Mouse (Mus musculus): ENCODE data around the gene Tbkbp1. TPM values are rescaled to one million over a fixed set of nuclear protein-coding genes. Genes with fewer than 3 reads are reported as not detected.
"Not testable (repeated sequence)": the region's sequence is repeated elsewhere in the genome, so short reads cannot be mapped to it uniquely, and the experiment has no call there.

Tbkbp1 gene
- 1 to 10 TPM; 5.2 to 6.5 TPM for total RNA-seq (2021)
- long read RNA-seq, experiment 1, partial matches to known transcripts = 1 of 1 reads
- long read RNA-seq, experiment 1, other reads (novel, unspliced or antisense) = 0 of 1 reads
- long read RNA-seq, experiment 2, partial matches to known transcripts = 5 of 9 reads
- long read RNA-seq, experiment 2, other reads (novel, unspliced or antisense) = 3 of 9 reads

DNA sequence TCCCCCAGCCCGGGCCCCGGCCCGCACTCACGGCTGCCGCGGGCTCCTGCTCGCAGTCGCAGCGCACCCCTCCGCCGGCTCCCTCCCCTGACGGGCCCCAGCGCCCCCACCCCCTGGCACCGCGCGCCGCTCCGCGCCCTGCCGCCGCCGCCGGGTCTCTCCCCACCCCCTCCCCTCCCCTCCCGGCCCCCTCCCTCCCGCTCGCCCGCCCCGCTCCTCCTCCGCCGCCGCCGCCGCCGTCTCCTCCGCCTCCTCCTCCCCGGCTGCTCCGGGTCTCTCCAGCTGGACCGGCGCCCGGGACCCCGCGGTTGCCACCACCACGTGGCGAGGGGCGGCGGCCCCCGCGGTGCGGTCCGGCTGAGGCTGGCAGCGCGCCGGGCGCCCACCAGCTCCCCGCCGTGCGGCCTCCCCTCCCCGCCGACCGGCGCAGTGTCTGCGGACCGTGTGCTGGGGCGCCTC lies at the start of gene Tbkbp1:
Gene Tbkbp1 (minus strand): TSS at position 153 of the 459 bp plus-strand sequence.
- intact Hi-C loops (cut with DNase I; ENCODE audit: low total_unique reads) = no loop called here
- DNase-seq = peak; percentile 53

DNA sequence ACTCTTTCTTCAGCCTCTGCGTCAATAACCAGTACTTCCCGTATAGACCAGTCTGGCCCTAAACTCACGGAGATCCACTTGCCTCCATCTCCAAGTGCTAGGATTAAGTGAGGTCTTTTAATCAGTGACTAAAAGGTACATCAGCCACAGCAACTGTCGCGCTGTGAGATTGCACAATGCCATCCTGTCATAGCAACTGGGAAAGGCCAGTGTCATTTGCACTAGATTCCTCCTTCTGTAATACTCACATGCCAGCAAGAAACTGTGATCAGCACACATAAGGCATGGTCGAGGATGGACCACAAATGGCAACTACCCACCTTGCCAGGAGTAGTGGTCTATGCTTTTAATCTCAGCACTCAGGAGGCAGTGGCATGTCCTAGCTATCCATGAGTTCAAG lies 48.2 kb upstream of the Tbkbp1 start:
- intact Hi-C loops (cut with DNase I; ENCODE audit: low total_unique reads) = no loop called here
- DNase-seq = no peak

DNA sequence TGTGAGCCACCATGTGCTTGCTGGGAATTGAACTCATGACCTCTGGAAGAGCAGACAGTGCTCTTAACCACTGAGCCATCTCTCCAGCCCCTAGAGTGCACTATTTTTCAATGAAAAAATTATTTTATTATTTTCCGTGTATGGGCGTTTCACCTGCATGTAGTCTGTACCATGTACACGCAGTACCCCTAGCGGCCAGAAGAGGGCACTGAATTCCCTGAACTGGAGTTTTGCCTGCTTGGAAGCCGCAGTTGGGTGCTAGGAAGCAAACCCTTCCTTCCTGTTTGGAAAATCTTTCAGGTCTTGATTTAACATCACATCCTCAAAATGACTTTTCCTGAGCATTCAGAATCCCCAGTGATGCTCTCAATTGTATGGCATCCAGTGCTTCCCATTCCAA lies 47.3 kb upstream of the Tbkbp1 start:
- DNase-seq = peak; percentile 27
- intact Hi-C loops (cut with DNase I; ENCODE audit: low total_unique reads) = no loop called here

DNA sequence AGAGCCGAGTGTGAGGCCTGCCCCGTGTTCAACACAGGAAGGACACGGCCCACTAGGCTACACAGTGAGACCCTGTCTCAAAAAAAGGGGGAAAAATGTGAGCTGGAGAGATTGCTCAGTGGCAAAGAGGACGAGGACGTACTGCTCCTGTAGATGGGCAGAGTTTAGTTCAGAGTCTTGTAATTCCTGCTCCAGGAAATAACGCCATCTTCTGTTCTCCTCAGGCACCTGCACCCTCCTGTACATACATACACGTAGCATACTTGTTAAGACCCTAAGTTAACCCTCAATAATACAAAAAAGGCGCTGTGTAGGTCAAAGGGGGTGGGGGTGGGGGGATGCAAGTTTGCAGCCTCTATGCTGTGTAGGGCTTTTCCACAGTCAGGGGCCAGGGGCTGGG lies 45.7 kb upstream of the Tbkbp1 start:
- DNase-seq = no peak
- intact Hi-C loops (cut with DNase I; ENCODE audit: low total_unique reads) = no loop called here

DNA sequence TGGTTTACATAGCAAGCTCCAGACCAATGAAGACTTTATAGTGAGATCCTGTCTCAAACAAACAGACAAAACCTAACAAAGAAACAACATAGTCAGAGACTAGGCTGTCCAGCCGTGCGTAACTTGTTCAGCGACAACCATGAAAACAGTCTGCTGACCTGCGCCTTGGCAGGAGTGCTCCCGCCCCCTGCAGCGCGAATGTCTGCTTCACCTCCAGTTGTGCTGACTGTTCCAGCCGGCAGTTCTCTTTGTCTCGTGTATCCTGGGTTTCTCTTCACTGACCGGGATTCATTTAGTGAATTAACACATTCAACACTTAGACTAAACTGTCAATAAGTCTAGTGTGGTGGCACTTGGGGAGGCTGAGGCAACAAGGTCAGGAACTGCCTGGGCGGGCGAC lies 45.2 kb upstream of the Tbkbp1 start:
- no peak for DNase-seq
- intact Hi-C loops (cut with DNase I; ENCODE audit: low total_unique reads) = no loop called here

DNA sequence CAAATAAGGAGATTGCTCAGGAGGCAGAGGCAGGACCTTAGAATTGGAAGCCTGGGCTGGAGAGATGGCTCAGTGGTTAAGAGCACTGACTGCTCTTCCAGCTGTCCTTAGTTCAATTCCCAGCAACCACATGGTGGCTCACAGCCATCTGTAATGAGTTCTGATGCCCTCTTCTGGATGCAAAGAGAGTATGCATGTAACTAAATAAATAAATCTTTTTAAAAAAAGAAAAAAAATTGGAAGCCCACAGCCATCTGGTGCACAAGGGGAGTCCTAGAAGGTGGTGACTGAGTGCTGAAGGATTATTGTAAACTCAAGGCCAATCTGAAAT lies 41.3 kb upstream of the Tbkbp1 start:
- DNase-seq = no peak
- intact Hi-C loops (cut with DNase I; ENCODE audit: low total_unique reads) = no loop called here

DNA sequence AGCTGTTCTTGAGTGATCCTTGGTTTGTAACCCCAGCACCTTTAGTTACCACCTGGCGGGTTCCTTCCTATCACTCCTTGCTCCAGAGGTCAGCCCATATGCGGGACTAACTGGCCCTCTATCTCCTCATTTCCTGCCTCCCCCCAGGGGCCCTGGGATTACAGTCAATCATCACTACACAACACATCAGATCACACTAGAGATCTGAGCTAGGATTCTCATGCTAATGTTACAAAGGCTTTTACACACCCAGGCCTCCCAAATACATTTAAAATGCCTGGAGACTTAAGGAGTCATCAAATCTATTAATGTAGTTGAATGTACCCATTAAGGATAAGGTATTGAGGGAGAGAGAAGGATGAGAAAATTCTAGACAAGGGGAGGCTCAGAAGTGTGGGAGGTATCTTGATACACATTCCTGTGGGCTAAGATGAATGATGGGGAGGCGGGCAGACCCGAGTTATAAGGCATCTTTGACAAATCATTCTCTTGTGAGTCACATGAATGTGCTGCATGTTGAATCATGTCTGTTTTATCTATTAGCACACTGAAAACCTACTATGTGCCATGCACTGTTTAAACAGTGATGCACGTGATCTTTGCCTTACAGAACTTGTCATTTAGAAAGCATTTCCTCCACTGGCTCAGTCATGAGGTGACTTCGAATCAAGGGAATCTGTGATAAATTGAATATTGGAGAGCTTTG lies 40.8 kb upstream of the Tbkbp1 start:
- DNase-seq = no peak
- intact Hi-C loops (cut with DNase I; ENCODE audit: low total_unique reads) = no loop called here

DNA sequence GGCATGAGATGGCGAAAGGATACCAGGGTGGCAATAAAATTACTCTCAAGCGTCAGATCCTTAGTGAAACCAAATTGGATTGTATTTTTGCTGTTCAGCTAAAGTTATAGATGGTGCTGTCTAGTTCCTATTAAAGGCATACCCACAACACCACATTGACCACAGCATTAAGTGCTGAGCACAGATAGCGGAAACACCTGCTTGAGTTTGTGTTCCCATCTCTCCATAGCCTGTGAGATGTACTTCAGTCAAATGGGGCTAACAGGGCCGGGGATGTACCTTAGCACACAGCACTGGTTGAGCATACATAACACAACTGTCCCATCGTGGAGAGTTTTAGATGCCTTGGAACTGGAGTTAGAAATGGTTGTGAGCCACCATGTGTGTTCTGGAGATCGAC lies 39.7 kb upstream of the Tbkbp1 start:
- DNase-seq = no peak
- intact Hi-C loops (cut with DNase I; ENCODE audit: low total_unique reads) = no loop called here

DNA sequence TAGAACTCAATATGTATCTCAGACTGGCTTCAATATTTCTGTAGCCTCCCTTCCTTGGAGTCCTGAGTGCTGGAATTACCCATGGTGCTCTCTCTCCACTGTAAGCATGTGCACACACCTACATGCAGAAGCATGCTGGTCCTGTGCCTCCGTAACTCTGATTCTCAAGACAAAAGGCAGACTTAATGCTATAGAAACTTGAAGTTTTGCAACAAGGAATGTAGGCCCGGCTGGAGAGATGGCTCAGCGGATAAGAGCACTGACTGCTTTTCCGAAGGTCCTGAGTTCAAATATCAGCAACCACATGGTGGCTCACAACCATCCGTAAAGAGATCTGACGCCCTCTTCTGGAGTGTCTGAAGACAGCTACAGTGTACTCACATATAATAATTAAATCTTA lies 38.4 kb upstream of the Tbkbp1 start:
- DNase-seq; intact Hi-C loops (cut with DNase I; ENCODE audit: low total_unique reads): not testable (repeated sequence)

DNA sequence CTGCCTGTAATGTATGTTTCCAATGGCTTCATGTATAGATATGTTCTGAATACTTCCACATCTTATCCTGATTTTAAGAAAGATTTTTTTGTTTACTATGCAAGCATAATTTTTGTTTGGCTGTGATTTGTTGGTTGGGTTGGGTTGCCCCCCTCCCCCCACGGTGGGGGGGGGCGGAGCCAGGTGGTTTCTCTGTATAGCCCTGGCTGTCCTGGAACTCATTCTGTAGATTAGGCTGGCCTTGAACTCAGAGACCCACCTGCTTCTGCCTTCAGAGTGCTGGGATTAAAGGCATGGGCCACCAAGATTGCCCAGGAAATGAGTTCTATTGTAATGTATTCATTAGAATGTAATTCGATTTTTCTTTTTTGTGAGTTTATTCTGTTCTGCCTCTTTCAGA lies 37.9 kb upstream of the Tbkbp1 start:
- DNase-seq = no peak
- intact Hi-C loops (cut with DNase I; ENCODE audit: low total_unique reads) = no loop called here

DNA sequence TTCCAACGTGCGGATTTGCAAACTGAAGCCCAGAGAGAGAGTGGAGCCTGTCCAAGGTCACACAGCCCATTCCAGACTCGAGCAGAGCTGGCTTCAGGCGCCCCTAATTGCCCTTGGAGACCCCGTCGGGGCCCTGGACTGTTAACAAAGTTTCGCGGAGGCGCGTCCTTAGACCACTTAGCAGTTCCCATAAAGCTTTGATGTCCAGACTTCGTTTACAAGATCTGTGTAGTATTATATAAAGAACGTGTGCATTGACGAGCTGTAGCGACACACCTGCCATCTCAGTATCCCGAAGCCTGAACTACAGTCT lies 37.3 kb upstream of the Tbkbp1 start:
- no peak for DNase-seq
- intact Hi-C loops (cut with DNase I; ENCODE audit: low total_unique reads) = no loop called here

DNA sequence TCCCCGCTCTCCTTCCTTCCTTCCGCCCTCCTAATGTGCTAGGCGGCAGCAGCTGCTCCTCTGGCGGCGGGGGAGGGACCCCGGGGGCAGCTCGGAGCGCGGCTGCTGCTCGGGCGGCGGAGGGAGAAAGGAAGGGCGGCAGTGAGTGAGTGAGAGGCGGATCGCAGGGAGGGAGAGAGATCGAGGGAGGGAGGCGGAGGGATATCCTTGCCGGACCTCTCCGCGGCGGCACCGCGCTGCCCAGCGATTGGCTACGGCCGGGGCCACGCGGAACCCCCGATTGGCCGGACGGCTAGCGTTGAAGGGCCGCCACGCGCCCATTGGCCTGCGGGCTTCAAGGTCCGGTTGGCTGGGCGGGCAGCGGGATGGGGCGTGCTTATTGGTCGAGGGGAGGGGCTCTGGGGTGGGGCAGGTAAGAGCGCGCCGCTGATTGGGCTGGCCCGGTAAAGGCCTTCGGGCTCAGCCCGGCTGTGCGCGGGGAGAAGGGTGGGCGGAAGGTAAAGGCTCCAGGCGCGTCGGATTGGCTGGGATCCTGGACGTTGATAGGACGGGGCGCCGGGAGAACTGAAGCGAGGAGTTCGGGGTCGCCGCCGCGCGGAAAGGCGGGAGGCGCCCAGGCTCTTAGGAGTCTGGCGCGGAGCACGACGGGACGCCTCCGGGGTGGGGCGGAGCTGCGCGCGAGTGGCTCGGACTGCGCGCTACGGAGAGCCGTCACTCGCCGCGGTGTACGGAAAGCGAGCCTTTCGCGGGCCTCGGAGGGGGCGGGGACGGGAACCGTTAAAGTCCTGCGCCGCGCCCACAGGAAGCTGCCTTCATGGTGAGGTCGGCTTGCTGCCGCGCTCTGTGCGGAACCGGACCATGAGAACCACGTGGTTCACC lies 36.7 kb upstream of the Tbkbp1 start, which contains the start of gene Kpnb1:
Gene Kpnb1 (minus strand): TSS at position 118 of the 879 bp plus-strand sequence.
- intact Hi-C loops (cut with DNase I; ENCODE audit: low total_unique reads) = no loop called here
- peak; percentile 100 for DNase-seq

DNA sequence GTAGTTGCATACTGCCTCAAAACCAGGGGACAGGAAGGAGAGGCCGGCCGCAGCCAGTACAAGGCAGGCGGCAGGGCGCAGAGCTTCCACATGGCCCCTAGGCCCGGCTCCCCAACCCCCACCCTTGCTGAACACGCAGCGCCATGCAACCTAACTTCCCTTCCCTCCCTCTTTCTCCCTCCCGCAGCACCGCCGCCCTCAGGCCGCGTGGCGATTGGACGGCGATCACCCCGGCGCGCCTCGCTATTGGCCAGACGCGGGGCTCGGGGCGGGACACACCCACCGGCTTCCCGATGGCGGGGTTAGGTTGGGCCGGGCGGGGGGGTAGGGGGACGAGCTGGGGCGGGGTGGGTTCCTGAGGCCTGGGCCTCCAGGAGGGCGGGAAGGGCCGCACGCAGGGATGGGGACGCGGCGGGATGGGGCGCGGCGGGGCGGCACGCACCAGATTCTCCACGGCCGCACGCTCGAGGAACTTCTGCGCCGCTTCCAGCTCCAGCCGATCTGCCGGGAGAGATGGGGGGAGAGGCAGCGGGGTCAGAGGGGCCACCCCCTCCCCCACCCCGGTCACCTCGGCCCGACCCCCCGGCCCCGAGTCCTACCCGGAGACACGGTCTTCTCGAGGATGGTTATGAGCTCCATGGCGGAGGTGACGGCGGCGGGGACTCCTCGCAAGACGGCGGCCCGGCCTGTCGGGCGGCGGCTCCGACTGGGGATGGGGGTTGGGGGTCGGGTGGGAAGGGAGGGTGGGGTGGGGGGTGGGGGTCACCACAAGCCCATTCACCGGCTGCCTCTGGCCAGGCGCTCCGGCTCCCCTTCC lies 35.9 kb upstream of the Tbkbp1 start:
- DNase-seq = peak; percentile 98
- intact Hi-C loops (cut with DNase I; ENCODE audit: low total_unique reads) = no loop called here

DNA sequence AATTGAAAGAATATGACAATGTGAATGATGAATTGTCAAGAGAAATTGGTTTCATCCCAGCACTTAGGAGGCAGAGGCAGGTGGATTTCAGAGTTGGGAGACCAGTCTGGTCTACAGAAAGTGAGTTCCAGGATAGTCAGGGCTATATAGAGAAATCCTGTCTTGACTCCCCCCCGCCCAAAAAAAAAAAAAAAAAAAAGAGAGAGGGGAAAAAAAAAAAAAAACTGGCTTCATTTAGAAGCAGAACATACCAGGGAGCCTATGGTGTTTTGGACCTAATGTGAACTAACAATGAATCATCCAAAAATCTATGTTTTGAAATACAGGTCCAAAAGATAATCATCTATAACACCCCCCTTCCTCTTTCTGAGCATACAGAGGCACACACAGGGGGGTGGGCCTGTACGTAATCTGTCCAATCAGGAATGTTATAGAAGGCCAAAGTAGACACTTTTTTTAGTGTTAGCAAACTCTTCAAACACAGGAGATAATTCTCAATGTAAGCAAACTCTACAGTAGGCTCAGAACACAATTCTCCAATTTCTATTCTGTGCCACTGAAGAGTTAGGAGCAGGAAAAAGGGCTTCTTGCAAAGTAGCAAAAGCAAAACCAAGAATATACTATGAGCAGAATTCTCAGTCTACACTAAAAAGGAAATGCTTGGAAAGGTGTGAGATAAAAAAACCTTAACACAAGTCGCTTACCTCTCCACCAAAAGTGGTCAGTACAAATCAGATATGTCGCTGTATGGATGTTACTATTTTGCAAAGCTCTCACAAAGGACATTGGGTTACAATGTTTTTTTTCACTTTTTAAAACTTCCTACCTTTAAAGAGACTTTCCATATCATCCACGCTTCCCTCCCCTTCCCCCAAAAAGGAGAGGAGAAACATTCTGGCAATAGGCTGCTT lies 34.7 kb upstream of the Tbkbp1 start:
- intact Hi-C loops (cut with DNase I; ENCODE audit: low total_unique reads) = no loop called here
- DNase-seq = no peak

DNA sequence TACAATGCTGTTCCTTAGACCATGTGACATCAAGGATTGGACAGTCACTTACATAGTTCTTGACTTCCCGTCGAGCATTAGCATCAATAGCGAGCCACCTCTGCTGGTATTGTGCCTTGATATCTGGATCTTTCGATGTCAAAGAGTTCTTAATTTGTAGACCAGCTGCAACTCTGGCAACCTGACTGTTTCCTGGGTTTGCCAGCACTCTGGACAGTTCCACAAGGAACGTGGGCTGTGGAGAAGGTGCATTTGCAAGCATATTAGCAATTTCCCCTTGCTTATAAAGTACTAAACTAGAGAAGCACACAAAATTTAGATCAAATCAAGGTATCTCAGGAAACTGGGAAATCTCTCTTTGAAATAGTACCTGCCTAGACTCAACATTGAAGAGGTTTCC lies 33.6 kb upstream of the Tbkbp1 start:
- intact Hi-C loops (cut with DNase I; ENCODE audit: low total_unique reads) = no loop called here
- DNase-seq = no peak

DNA sequence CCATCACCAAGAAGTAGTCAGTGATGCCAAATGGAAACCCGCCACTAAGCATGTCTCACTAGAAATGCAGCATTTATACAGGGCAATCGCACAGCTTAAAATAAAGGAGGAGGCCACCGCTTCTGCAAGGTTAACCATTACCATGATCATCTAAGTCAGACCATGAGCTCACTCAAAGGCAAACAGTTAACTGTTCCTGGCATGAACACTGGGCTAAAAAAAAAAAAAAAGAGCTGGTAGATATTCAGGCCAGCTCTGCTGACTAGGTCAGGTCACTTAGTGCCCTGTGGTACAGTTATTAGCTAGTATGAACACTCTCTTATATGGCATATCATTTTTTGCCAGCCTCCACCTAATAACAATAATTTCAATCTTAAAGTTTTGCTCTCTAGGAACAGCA lies 31.2 kb upstream of the Tbkbp1 start:
- intact Hi-C loops (cut with DNase I; ENCODE audit: low total_unique reads) = no loop called here
- no peak for DNase-seq

DNA sequence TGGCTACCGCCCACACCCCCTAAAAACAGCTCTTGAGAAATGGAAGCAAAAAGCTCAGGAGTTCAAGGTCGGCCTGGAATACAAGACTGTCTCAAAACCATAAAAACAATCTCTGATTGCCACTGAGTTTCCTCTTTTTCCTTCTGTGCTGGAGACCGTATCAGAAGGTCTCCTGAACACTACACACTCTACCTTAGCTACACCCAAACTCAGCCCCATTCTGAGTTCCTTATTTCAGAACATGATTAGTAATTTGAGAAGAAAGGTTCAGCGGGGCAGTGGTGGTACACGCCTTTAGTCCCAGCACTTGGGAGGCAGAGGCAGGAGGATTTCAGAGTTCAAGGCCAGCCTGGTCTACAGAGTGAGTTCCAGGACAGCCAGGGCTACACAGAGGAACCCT lies 29.8 kb upstream of the Tbkbp1 start:
- DNase-seq = no peak
- intact Hi-C loops (cut with DNase I; ENCODE audit: low total_unique reads) = no loop called here

DNA sequence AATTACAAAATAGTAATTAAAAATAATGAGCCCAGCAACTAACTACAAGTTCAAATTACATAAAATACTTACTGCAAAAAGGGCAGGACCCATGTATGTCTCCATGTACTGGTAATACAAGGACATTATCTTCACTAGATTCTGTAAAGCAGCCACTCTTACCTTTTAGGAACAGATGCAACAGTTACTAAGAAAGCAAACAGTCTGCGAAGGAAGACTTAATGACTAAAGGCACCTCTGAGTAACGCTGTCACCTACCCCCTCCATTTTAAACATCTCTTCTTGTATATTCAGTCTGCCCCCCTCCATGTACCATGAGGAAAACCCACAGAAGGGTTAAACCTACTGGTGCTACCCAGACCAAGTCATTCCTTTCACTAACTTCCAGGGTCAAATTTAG lies 26.9 kb upstream of the Tbkbp1 start:
- intact Hi-C loops (cut with DNase I; ENCODE audit: low total_unique reads) = no loop called here
- DNase-seq = no peak

DNA sequence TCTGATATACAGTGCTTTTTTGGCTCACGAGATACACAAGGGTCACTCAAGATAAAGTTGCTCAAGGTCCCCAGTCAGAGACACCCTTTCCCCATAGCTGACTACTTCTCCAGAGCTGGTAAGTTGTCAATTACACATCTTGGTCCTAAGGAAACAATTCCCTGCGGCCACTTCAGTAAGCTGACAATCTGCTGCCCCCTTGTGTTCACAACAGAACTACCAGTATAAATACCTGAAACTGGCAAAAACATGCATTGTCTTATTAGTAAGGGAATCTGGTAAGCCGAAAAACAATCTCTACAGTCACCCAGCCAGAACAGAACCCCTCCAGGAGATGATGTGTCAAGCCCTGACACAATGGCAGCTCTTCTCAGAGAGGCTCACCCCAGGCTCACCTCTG lies 25.6 kb upstream of the Tbkbp1 start:
- intact Hi-C loops (cut with DNase I; ENCODE audit: low total_unique reads) = no loop called here
- peak; percentile 14 for DNase-seq
